Mouse (Mus musculus) thymus, postnatal 0 days (tissue): ENCODE data around the gene Slc22a15. TPM values are rescaled to one million over a fixed set of nuclear protein-coding genes. Genes with fewer than 3 reads are reported as not detected.

Experiments
- DNase-seq: peaks from one replicate; pipeline ENCODE4 v3.0.0-alpha.2; 2015; ENCODE audit warnings: low spot score
- polyA plus RNA-seq: library from polyadenylated mRNA; unstranded; fragments of >200 nt; fragmentation: Nextera tagmentation; extraction: Ambion mirVana; gene quantifications from 2 replicates; pipeline ENCODE4 v1.2.1, GENCODE M21; 2015

Gene Slc22a15
- 6.0 and 6.2 TPM in 2 replicates for polyA plus RNA-seq

GRCm38 (mm10) chr3:101923843-101924740, at the start of gene Slc22a15:
Gene Slc22a15 (minus strand): TSS chr3:101924453.
- peak; percentile 72 for DNase-seq

- DNase-seq: no peak
Measured at GRCm38 (mm10) chr3:101966825-101967558, 42.7 kb upstream of the Slc22a15 start.

DNA sequence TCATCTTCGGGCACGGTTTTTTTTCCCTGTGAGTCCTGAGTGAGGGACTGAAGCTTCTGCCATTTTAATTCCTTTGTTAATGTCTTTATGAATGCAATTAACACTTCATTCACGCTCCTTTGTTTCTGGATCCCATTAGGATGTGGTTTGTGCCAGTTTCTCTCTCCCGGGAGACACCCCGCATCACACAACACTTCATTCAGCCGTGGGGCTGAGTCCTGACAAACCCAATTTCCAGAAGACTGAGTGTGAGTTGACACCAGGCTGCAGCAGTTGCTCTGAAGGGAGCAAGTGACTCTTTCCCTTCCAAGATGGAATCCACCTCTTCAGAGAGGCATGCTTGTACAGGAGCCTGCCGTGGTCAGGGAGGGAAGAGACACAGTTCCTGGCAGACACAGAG, 40.1 kb upstream of the Slc22a15 start:
- no peak for DNase-seq

DNA sequence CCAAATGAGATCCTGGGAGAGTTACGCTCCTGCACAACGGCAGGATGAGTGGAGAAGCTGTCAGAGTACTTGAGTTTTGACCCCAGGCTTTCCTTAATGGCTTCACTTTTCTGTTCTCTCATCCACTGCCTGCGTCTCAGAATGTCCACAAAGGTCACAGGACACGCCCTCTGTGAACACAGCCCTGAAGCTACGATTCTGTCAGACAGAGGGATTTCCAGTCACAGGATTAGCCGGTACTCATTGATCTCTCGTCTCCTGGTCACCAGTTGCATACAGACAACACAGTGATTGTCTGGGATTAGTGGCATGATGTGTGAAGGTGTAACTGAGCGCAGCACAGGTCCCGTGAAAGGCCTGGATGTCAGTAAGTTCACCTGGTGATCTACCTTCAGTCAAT, 39.2 kb upstream of the Slc22a15 start:
- no peak for DNase-seq

DNA sequence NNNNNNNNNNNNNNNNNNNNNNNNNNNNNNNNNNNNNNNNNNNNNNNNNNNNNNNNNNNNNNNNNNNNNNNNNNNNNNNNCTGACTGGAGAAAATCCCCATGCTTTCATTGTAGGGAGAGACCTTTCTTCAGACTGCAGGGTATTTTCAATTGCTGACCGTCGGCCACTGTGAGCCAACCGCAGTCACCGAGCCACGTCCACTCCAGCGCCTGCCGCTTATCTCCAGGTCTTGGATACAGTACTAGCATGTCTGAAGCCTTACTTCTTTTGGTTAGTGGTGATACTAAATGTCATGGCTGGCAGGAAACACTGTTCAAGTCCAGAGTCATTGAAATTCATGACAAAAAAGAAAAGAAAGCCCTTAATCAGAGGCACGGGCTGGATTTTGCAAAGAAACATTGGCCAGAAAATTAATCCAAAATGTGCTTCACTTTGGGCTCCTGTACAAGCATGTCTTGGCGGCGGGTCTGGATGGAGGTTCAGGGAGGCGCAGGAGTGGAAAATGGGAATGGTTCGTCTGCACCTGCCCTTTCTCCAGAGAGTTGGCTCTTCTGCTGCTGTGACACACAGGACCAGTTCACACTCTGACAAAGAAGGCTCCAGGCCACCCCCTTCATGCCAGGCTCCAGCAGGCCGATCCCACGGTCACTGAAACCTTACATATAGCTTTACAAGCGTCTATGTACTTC, 37.0 kb upstream of the Slc22a15 start:
- DNase-seq: no peak

DNA sequence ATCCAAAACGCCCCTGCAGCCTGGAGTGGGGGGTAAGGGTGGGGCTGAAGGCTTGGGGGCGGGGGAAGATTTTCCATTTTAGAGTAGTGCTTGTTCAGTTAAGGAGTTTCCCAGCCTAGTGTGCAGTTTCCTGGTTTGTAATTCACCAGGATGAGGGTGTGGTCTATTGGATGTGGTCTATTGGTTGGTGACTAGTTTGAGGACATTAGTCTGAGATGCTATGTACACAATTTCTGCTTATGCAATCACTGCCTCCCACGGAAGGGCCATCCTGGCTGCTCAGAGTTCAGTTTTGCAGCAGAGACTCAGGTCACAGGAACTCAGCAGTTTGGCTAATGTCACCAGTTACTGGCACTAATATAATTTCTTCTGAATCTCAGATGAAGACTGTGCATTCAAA, 33.8 kb upstream of the Slc22a15 start:
- no peak for DNase-seq

DNA sequence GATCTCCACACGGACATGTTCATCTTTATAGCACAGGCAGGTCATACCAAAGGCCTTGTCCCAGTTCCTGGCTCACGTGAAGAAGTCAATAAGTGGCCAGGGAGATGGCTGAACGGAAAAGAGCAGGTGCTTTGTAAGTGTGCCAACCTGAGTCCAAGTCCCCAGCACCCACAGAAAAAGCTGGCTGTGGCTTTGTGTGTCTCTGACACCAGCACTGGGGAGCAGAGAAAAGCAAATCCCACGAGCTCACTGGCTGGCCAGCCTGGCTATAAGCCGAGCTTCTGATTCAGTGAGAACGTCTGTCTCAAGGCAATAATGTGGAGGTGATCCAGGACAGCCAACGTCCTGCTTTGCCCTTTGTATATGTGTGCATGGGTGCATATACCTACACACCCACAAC, 29.3 kb upstream of the Slc22a15 start:
- DNase-seq: no peak

DNA sequence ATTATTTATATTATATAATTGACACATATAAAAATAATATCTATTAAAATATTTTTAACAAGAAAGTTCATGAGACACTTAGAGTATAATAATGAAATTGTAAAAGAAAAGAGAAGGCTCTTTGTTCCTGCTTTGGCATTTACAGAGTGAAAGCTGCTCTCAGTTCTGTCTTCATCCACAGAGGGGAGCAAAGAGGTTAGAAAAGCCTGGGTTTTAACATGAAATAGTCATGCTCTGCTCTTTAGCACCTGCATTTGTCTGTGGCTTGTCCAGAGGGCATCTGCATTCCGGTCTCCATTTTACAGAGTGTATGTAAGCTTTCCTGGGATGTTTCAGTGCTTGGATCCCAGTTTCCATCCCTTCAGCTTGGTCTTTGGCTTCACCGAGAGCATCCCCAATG, 28.3 kb upstream of the Slc22a15 start:
- DNase-seq: no peak

GRCm38 (mm10) chr3:101948572-101948971, 24.3 kb upstream of the Slc22a15 start:
- DNase-seq: no peak

DNA sequence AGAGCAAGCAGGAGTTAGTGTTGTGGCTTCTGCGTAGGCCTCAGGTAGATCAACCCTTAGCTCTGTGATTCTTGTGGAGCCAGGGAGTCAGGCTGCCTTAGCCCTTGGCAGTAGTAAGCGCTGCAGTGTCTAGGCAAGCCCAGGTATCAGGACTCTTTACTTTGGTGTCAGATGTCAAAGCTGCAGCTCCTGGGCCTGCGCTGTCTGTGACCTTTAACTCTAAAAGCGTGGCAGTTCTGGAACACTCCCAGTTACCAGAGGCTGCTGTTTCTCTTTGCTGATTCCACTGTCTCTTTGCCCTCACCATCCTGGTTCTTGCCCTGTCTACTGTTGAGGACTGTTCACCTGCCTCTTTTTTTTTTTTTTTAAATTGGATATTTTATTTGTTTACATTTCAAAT, 23.0 kb upstream of the Slc22a15 start:
- no peak for DNase-seq

GRCm38 (mm10) chr3:101945257-101945656, 21.0 kb upstream of the Slc22a15 start:
- no peak for DNase-seq

GRCm38 (mm10) chr3:101940418-101940817, 16.2 kb upstream of the Slc22a15 start:
- DNase-seq: no peak

DNA sequence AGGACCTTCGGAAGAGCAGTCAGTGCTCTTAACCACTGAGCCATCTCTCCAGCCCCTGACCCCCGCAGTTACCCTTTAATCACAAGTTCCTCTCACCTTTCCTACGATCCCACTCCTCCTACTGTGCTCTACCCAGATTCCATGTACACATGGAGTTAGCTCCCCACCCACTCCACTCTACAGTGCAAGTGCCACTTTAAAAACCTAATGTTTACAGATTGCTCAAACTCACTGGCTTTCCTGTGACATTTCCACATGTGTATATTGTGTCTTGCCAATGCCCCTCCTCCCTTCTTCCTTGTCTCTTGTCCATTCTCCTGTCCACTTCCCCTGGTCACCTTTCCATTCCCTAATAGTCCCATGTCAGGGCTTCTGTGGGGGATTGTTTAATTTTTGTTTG, 15.6 kb upstream of the Slc22a15 start:
- DNase-seq: no peak

DNA sequence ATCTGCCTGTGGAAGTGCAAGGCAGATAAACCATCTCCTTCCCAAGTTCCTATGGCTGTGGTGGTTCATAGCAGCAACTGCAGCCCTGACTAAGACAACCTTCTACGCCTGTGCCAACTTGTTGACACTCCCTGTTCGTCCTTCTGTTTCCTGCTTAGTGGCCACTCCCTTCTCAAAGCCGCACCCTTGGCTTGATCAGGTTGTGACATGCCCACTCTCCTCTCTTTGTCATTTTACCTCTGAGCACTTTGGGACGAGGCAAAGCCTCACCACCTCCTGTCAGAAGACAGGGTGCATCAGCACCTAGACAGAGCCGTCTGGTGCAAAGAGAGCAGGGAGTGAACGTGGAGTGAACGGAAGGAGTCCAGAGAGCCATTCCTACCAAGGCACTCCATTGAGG, 14.9 kb upstream of the Slc22a15 start:
- no peak for DNase-seq

- no peak for DNase-seq
Measured at GRCm38 (mm10) chr3:101936369-101936768, 12.1 kb upstream of the Slc22a15 start.

DNA sequence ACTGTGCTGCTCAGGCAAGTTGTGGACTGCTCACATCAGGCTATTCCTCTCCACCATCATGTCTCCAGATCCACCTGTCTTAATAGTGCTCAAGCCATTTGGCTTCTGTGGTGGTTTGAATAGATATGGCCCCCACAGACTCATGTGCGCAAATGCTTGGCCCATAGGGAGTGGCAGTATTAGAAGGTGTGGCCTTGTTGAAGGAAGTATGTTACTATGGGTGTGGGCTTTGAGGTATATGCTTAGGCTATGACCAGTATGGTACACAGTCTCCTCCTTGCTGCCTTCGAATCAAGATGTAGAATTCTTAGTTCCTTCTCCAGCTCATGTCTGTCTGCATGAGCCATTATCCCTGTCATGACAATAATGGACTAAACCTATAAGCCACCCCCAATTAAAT, 9.6 kb upstream of the Slc22a15 start:
- no peak for DNase-seq

- peak; percentile 11 for DNase-seq
Measured at GRCm38 (mm10) chr3:101929105-101929876, 5.0 kb upstream of the Slc22a15 start.

DNA sequence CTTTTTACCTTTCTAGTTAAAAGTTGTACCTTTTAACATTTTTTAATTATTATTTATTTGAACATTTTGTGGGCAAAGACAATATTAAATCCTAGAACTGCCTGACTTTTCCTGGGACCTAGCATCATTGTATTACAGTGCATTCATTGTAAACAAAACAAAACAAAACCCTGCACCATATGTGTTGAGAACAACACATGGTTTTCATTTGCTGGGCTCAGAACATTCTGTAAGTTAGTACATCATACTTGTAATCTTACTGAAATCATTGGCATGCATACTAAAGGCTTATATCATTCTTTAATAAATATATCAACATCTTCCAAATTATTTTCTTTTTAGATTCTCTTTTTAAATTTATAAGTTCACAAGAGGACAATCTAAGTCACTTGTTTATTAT, 2.4 kb upstream of the Slc22a15 start:
- no peak for DNase-seq

DNA sequence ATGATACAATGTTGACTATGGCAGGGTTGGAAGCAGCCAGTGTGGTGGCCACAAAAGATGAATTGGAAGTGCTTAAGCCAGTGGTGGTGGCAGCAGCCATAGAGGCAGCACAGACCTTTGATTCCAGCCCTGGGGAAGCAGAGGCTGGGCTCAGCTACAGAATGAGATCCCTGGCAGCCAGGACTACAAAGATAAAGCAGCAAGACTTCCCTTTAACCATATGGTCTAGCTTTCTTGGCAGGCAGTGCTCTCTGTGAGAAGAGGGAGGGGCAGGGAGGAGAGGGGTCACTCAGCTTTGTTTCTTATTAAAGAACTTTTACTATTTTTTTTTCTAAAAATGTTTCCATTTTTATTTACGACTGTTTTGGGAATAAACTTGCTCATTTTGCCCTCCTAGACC, 1.4 kb upstream of the Slc22a15 start:
- DNase-seq: no peak

DNA sequence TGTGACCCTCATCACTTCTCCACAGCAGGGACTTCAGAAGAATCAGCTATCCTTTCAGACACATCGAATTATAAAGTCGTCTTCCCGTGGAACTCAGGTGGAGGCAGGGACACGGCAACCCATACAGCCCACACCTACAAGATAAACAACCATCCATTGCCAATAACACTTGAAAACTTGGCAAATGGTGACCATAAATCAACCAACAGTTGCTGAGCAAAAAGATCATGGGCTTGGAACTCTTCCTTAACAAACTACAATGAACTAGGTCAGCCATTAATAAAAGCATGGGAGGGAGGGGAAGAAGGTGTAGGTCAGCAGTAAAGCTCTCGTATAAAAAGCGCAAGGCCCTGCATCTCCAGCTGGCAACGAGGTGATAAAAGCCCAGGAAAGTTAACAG, 1.9 kb downstream of the Slc22a15 start:
- DNase-seq: no peak

DNA sequence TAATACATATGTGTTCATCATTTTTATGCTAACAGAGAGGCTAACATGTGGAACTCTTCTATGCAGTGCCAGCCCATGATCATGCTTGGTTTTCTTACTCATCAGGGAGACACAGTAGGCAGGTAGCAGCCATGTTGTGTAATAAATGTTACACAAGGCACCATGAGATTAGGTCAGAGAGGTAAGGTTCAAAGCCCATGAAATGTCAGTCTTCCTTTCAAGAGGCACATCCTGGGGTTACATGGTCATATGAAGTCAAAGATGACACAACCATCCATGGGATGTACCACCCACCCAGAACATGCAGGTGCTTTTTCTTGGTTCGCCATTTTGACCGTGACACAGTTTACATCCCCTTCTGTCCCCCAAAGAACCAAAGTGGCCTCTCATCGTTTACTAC, 5.7 kb downstream of the Slc22a15 start:
- no peak for DNase-seq
